Mouse (Mus musculus): ENCODE results near the gene Gtdc1.
A peak's percentile ranks its signal among the peaks of the same experiment; 100 is the strongest.
"Not testable (repeated sequence)": the region's sequence is repeated elsewhere in the genome, so short reads cannot be mapped to it uniquely, and the experiment has no call there.

Gtdc1 gene

GRCm38 (mm10) chr2:44780961-44781360, 146.5 kb downstream of the Gtdc1 start:
- DNase-seq (ENCODE audit: low spot score in 2 of 2) = no peak

GRCm38 (mm10) chr2:44763898-44764297, 163.6 kb downstream of the Gtdc1 start:
- DNase-seq (ENCODE audit: low spot score in 2 of 2) = no peak

- no peak for DNase-seq (ENCODE audit: low spot score in 2 of 2)
Observed at GRCm38 (mm10) chr2:44736618-44737017, 190.8 kb downstream of the Gtdc1 start.

- no peak for DNase-seq (ENCODE audit: low spot score in 2 of 2)
Observed at GRCm38 (mm10) chr2:44721461-44721860, 206.0 kb downstream of the Gtdc1 start.

GRCm38 (mm10) chr2:44705883-44706615, 221.4 kb downstream of the Gtdc1 start:
- peak in 1 of 2 experiments; percentile 40 for DNase-seq (ENCODE audit: low spot score in 2 of 2)

GRCm38 (mm10) chr2:44700276-44700675, 227.2 kb downstream of the Gtdc1 start:
- DNase-seq (ENCODE audit: low spot score in 2 of 2) = no peak

- DNase-seq (ENCODE audit: low spot score in 2 of 2) = peak; percentile 27 to 51
Observed at GRCm38 (mm10) chr2:44696441-44696840, 231.0 kb downstream of the Gtdc1 start.

GRCm38 (mm10) chr2:44693898-44694297, 233.6 kb downstream of the Gtdc1 start:
- no peak for DNase-seq (ENCODE audit: low spot score in 2 of 2)

GRCm38 (mm10) chr2:44664049-44664448, 263.4 kb downstream of the Gtdc1 start:
- DNase-seq (ENCODE audit: low spot score in 2 of 2) = no peak

- DNase-seq (ENCODE audit: low spot score in 2 of 2) = no peak
Observed at GRCm38 (mm10) chr2:44659870-44660269, 267.6 kb downstream of the Gtdc1 start.

- DNase-seq (ENCODE audit: low spot score in 2 of 2) = no peak
Observed at GRCm38 (mm10) chr2:44659011-44659410, 268.4 kb downstream of the Gtdc1 start.

- DNase-seq (ENCODE audit: low spot score in 2 of 2) = no peak
Observed at GRCm38 (mm10) chr2:44648537-44648936, 278.9 kb downstream of the Gtdc1 start.

GRCm38 (mm10) chr2:44646398-44646797, 281.1 kb downstream of the Gtdc1 start:
- no peak for DNase-seq (ENCODE audit: low spot score in 2 of 2)

GRCm38 (mm10) chr2:44639370-44639769, 288.1 kb downstream of the Gtdc1 start:
- no peak for DNase-seq (ENCODE audit: low spot score in 2 of 2)

GRCm38 (mm10) chr2:44638157-44638556, 289.3 kb downstream of the Gtdc1 start:
- DNase-seq (ENCODE audit: low spot score in 2 of 2) = no peak

- no peak for DNase-seq (ENCODE audit: low spot score in 2 of 2)
Observed at GRCm38 (mm10) chr2:44633971-44634370, 293.5 kb downstream of the Gtdc1 start.

GRCm38 (mm10) chr2:44633064-44633463, 294.4 kb downstream of the Gtdc1 start:
- no peak for DNase-seq (ENCODE audit: low spot score in 2 of 2)

GRCm38 (mm10) chr2:44632584-44632983, 294.9 kb downstream of the Gtdc1 start:
- no peak for DNase-seq (ENCODE audit: low spot score in 2 of 2)

GRCm38 (mm10) chr2:44631064-44631463, 296.4 kb downstream of the Gtdc1 start:
- DNase-seq (ENCODE audit: low spot score in 2 of 2) = no peak

- DNase-seq (ENCODE audit: low spot score in 2 of 2) = no peak
Observed at GRCm38 (mm10) chr2:44628778-44629177, 298.7 kb downstream of the Gtdc1 start.

GRCm38 (mm10) chr2:44625154-44625553, 302.3 kb downstream of the Gtdc1 start:
- DNase-seq (ENCODE audit: low spot score in 2 of 2) = no peak

GRCm38 (mm10) chr2:44622471-44622870, 305.0 kb downstream of the Gtdc1 start:
- DNase-seq (ENCODE audit: low spot score in 2 of 2) = no peak

GRCm38 (mm10) chr2:44599653-44600052, 327.8 kb downstream of the Gtdc1 start:
- DNase-seq (ENCODE audit: low spot score in 2 of 2) = not testable (repeated sequence)

GRCm38 (mm10) chr2:44594276-44594675, 333.2 kb downstream of the Gtdc1 start:
- no peak for DNase-seq (ENCODE audit: low spot score in 2 of 2)

Measured in right cerebral cortex, postnatal 10 days (tissue).